Comparison of ENCODE assay signal across 8 mouse cellular contexts in the genomic region with DNA sequence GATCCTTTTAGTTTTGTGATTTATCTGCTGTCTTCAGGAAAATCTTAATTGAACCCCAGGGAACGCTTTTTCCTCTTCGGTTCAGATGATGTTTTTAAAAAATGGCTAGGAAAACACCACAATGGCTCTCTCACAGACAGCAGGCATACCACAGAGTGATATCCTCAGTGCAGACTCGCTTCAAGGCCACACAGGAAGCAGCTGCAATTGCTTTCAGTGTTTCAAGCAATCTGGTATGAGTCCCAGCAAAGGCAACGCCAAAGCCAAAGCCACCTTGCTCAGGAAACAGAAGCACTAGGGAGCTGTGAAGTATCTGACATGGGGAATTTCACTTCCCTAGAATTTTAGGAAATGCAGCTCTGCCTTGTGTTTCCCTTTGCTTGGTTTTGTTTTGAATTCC. TPM values are rescaled to one million over a fixed set of nuclear protein-coding genes. Genes with fewer than 3 reads are reported as not detected.
DNase-seq lines count a peak whose midpoint lies in the region; ATAC-seq and TF ChIP-seq lines count a peak whose summit lies in the region.

No protein-coding gene starts in this region.

- intact Hi-C loops in heart, postnatal 25 days (cut with DNase I): no loop called here

- TF ChIP-seq CTCF in testis, adult 2 months (IDR thresholded peaks at IDR 0.05; ENCODE audit: control insufficient read depth, insufficient read depth, insufficient replicate concordance, low read depth, low read length): no peak

- 39% methylated on average over 4 of the region's 4 CpGs for WGBS in limb, embryonic 14.5 days

- H3K36me3 ChIP-seq in testis, adult 2 months (ENCODE audit: control insufficient read depth, insufficient read depth, low read length): no peaks in the 10 kb centered on the region
- no peaks in the 10 kb centered on the region for H3K36me3 ChIP-seq in limb, embryonic 14.5 days (ENCODE audit: control insufficient read depth, insufficient read depth, low read length)

- ATAC-seq in limb, embryonic 14.5 days (ENCODE audit: low FRiP score, low read depth): peak; percentile 72
- no peak for ATAC-seq in megakaryocyte-erythroid progenitor cell, adult 5-6 weeks (replicated peaks; ENCODE audit: low FRiP score, low TSS enrichment, poor library complexity, severe bottlenecking)

- no peaks in the 10 kb centered on the region for H3K27me3 ChIP-seq in testis, adult 2 months (ENCODE audit: control insufficient read depth, insufficient read depth, low read length)
- H3K27me3 ChIP-seq in limb, embryonic 14.5 days (ENCODE audit: control insufficient read depth, insufficient read depth, low read length): no peaks in the 10 kb centered on the region

- no peak overlapping the region for H3K9ac ChIP-seq in limb, embryonic 14.5 days (ENCODE audit: low read depth, low read length, severe bottlenecking)

- H3K4me3 ChIP-seq in testis, adult 2 months (ENCODE audit: control insufficient read depth, low read depth, low read length): no peak overlapping the region
- H3K4me3 ChIP-seq in limb, embryonic 14.5 days (replicated peaks; ENCODE audit: low read length): no peak overlapping the region

- no peaks in the 10 kb centered on the region for H3K9me3 ChIP-seq in limb, embryonic 14.5 days (ENCODE audit: control insufficient read depth, low read length)

- no peak overlapping the region for H3K4me2 ChIP-seq in limb, embryonic 14.5 days (replicated peaks; ENCODE audit: low read depth, low read length, severe bottlenecking)

- no peak for TF ChIP-seq POLR2A in testis, adult 2 months (IDR thresholded peaks at IDR 0.05; ENCODE audit: control insufficient read depth, low read depth, low read length)
- no peak for TF ChIP-seq POLR2A in limb, embryonic 14.5 days (IDR thresholded peaks at IDR 0.05; ENCODE audit: borderline replicate concordance, extremely low read depth, insufficient read depth, insufficient read length)

- H3K4me1 ChIP-seq in testis, adult 2 months (ENCODE audit: control insufficient read depth, insufficient read depth, low read length): peaks cover 2% of the 10 kb centered on the region; the same call in 1 of the 2 replicates
- H3K4me1 ChIP-seq in limb, embryonic 14.5 days (ENCODE audit: control insufficient read depth, insufficient read depth, low read length): no peaks in the 10 kb centered on the region

- H3K27ac ChIP-seq in testis, adult 2 months (ENCODE audit: control insufficient read depth, insufficient read depth, low read depth, low read length): peak overlapping the region; percentile 64
- H3K27ac ChIP-seq in limb, embryonic 14.5 days (replicated peaks; ENCODE audit: low read depth, low read length): no peak overlapping the region

- peak; percentile 22 to 38 for DNase-seq in frontal cortex, postnatal 10 days (ENCODE audit: low spot score in 2 of 2)
- no peak for DNase-seq in frontal cortex, adult 2 months (ENCODE audit: extremely low spot score in 1 of 2, low spot score in 1 of 2)
- DNase-seq in testis, postnatal 10 days (ENCODE audit: low spot score): no peak
- DNase-seq in heart, postnatal 25 days (ENCODE audit: low spot score): peak; percentile 51
- DNase-seq in limb, embryonic 14.5 days (ENCODE audit: low spot score): peak; percentile 38
- peak; percentile 21 to 43 for DNase-seq in thymus, adult 18-20 months

RNA-seq across cellular contexts. Expression of a gene that starts 27.4 kb away (rescaled TPM):
- 14.6 and 17.3 TPM in 2 replicates for polyA plus RNA-seq in frontal cortex, adult 2 months (2012; rRNA removed)
- polyA plus RNA-seq in testis, adult 2 months (2012; rRNA removed): 5.0 and 9.8 TPM in 2 replicates
- 10 to 100 TPM; 13.6 to 19.7 TPM for total RNA-seq in heart, postnatal 25 days (2021)
- 9.0 and 10.3 TPM in 2 replicates for polyA plus RNA-seq in limb, embryonic 14.5 days (2012; rRNA removed)
- polyA plus RNA-seq in limb, embryonic 14.5 days (2014; fragmentation: Nextera tagmentation; extraction: Ambion mirVana): 12.3 and 14.5 TPM in 2 replicates
- 4.5 and 5.8 TPM in 2 replicates for total RNA-seq in megakaryocyte-erythroid progenitor cell, adult 5-6 weeks (2014; fragmentation: Nextera tagmentation)
- total RNA-seq in megakaryocyte-erythroid progenitor cell, adult 5-6 weeks (2017): 4.2 and 5.7 TPM in 2 replicates

Comparison
In these comparisons a context has a peak if more than half of its experiments do, and no peak if none do; other contexts are left out.
1. DNase-seq: peak in frontal cortex, postnatal 10 days (2 of 2), heart, postnatal 25 days (single experiment), limb, embryonic 14.5 days (single experiment) and thymus, adult 18-20 months (2 of 2); none in frontal cortex, adult 2 months (0 of 2) and testis, postnatal 10 days (single experiment).